Mouse (Mus musculus) erythroblast, embryonic 14.5 days (primary cell): ENCODE data around the gene Scaf11. TPM values are rescaled to one million over a fixed set of nuclear protein-coding genes. Genes with fewer than 3 reads are reported as not detected.

Source experiments
- H3K27me3 ChIP-seq: 2 replicates; pipeline ENCODE4 v1.6.1; 2012; ENCODE audit warnings: inconsistent platforms; ENCODE audit not compliant: control insufficient read depth
- H3K36me3 ChIP-seq: 2 replicates; pipeline ENCODE4 v1.6.1; 2012; ENCODE audit warnings: mild to moderate bottlenecking, inconsistent platforms; ENCODE audit not compliant: control insufficient read depth
- H3K4me1 ChIP-seq: 2 replicates; pipeline ENCODE4 v1.6.1; 2012; ENCODE audit warnings: inconsistent platforms; ENCODE audit not compliant: control insufficient read depth
- H3K4me3 ChIP-seq: replicated peaks from 2 replicates; pipeline ENCODE3; 2012; ENCODE audit warnings: moderate library complexity, mild to moderate bottlenecking, inconsistent platforms
- H3K9me3 ChIP-seq: 2 replicates; pipeline ENCODE4 v1.6.1; 2012; ENCODE audit warnings: low read length, inconsistent platforms, mixed read lengths; ENCODE audit not compliant: control insufficient read depth
- GATA1 ChIP-seq: IDR thresholded peaks from 2 replicates; pipeline ENCODE4 v1.6.1; 2012; ENCODE audit warnings: low read length, inconsistent platforms, mixed read lengths
- TAL1 ChIP-seq: IDR thresholded peaks from 3 replicates; pipeline ENCODE4 v1.6.1; 2012; ENCODE audit warnings: low read length, inconsistent platforms, mixed read lengths
- polyA plus RNA-seq: library from polyadenylated mRNA; stranded (reverse); fragments of >175 nt; gene quantifications from 2 replicates; pipeline ENCODE4 v1.2.3, GENCODE M21; 2012

Scaf11 gene
- polyA plus RNA-seq, 1 experiment: 2.7 TPM

GRCm38 (mm10) chr15:96388565-96388964 is 72.1 kb downstream of the Scaf11 start:
- no peaks in the 10 kb centered on the region for H3K9me3 ChIP-seq
- no peaks in the 10 kb centered on the region for H3K4me1 ChIP-seq
- peaks cover 86% of the 10 kb centered on the region for H3K36me3 ChIP-seq
- no peaks in the 10 kb centered on the region for H3K27me3 ChIP-seq
- no peak overlapping the region for H3K4me3 ChIP-seq
- no peak for TF ChIP-seq GATA1
- no peak for TF ChIP-seq TAL1

DNA sequence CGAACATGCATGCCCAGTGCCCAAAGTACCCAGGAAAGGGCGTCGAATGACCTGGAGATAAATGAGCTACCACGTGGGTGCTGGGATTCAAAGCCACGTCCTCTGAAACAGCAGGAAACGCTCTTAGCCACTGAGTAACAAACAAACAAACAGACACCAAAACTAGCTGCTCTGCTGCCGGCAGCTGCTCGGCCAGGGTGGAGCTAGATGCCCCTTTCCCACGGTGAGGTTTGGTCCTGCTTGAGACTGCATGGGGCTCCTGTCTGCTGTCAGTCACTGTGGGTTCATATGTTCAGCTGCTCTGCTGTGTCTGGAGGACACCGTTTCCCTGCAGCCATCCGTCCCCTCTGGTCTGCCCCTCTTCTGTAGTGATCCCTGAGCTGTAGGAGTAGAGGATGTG is 78.4 kb downstream of the Scaf11 start:
- TF ChIP-seq TAL1 (no peak), GATA1 (no peak)
- Histone ChIP-seq H3K27me3 (no peaks in the 10 kb centered on the region), H3K4me1 (no peaks in the 10 kb centered on the region), H3K9me3 (no peaks in the 10 kb centered on the region), H3K4me3 (no peak overlapping the region), H3K36me3 (peaks cover 81% of the 10 kb centered on the region)

- Histone ChIP-seq H3K9me3 (no peaks in the 10 kb centered on the region), H3K4me1 (no peaks in the 10 kb centered on the region), H3K4me3 (no peak overlapping the region), H3K36me3 (peaks cover 87% of the 10 kb centered on the region), H3K27me3 (no peaks in the 10 kb centered on the region)
- TF ChIP-seq TAL1 (no peak), GATA1 (no peak)
Observed at GRCm38 (mm10) chr15:96377701-96378100, 82.9 kb downstream of the Scaf11 start.

- Histone ChIP-seq H3K9me3 (no peaks in the 10 kb centered on the region), H3K27me3 (no peaks in the 10 kb centered on the region), H3K4me3 (no peak overlapping the region), H3K4me1 (no peaks in the 10 kb centered on the region), H3K36me3 (peaks cover 87% of the 10 kb centered on the region)
- TF ChIP-seq TAL1: no peak
- TF ChIP-seq GATA1: no peak
Observed at GRCm38 (mm10) chr15:96377263-96377662, 83.4 kb downstream of the Scaf11 start.

- TF ChIP-seq TAL1 (no peak), GATA1 (no peak)
- no peaks in the 10 kb centered on the region for H3K4me1 ChIP-seq
- H3K9me3 ChIP-seq: no peaks in the 10 kb centered on the region
- H3K4me3 ChIP-seq: no peak overlapping the region
- peaks cover 89% of the 10 kb centered on the region for H3K36me3 ChIP-seq
- no peaks in the 10 kb centered on the region for H3K27me3 ChIP-seq
Observed at GRCm38 (mm10) chr15:96376214-96376613, 84.4 kb downstream of the Scaf11 start.

DNA sequence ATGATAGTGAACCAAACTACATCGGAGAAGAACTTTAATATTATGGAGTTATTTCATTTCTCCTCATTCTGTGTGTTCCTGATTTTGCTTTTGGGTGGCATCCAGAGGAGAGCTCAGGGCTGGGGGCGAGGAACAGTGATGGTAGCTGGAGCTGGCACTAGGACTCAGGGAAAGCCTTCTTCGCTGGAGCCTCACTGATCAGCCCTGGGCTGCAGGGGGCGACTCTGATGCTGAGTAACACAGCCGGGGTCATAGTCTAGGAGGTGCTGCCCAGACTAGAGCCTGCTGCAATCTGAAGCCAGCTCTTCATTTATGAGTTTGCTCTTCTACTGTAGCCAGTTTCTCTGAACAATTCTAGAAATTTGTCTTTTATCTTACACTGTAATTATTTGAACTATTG is 87.5 kb downstream of the Scaf11 start:
- no peaks in the 10 kb centered on the region for H3K9me3 ChIP-seq

GRCm38 (mm10) chr15:96372628-96373027 is 88.0 kb downstream of the Scaf11 start:
- Histone ChIP-seq H3K9me3 (no peaks in the 10 kb centered on the region), H3K27me3 (no peaks in the 10 kb centered on the region), H3K36me3 (peaks cover 97% of the 10 kb centered on the region), H3K4me3 (no peak overlapping the region), H3K4me1 (no peaks in the 10 kb centered on the region)
- TF ChIP-seq GATA1 (no peak), TAL1 (no peak)

More for the DNA sequence above, 87.5 kb downstream of the Scaf11 start:
- TF ChIP-seq TAL1 (no peak), GATA1 (no peak)
- peaks cover 97% of the 10 kb centered on the region for H3K36me3 ChIP-seq
- H3K4me3 ChIP-seq: no peak overlapping the region
- H3K27me3 ChIP-seq: no peaks in the 10 kb centered on the region
- H3K4me1 ChIP-seq: no peaks in the 10 kb centered on the region

DNA sequence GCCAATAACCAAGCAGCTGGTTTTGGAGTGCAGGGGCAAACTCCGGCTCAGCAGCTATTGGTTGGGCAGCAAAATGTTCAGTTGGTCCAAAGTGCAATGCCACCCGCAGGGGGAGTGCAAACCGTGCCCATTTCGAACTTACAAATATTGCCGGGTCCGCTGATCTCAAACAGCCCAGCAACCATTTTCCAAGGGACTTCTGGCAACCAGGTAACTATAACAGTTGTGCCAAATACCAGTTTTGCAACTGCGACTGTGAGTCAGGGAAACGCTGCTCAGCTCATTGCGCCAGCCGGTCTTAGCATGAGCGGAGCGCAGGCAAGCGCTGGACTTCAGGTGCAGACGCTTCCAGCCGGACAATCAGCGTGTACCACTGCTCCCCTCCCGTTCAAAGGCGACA is 89.3 kb downstream of the Scaf11 start:
- Histone ChIP-seq H3K4me3 (no peak overlapping the region), H3K27me3 (no peaks in the 10 kb centered on the region), H3K9me3 (no peaks in the 10 kb centered on the region), H3K36me3 (peaks cover 95% of the 10 kb centered on the region), H3K4me1 (no peaks in the 10 kb centered on the region)
- TF ChIP-seq TAL1 (no peak), GATA1 (no peak)

GRCm38 (mm10) chr15:96366176-96366963 is 94.3 kb downstream of the Scaf11 start:
- H3K27me3 ChIP-seq: no peaks in the 10 kb centered on the region
- no peak overlapping the region for H3K4me3 ChIP-seq
- H3K4me1 ChIP-seq: no peaks in the 10 kb centered on the region
- peaks cover 98% of the 10 kb centered on the region for H3K36me3 ChIP-seq
- H3K9me3 ChIP-seq: no peaks in the 10 kb centered on the region
- TF ChIP-seq TAL1: no peak
- TF ChIP-seq GATA1: no peak

GRCm38 (mm10) chr15:96365351-96365750 is 95.3 kb downstream of the Scaf11 start:
- no peak for TF ChIP-seq TAL1
- no peak for TF ChIP-seq GATA1
- Histone ChIP-seq H3K4me1 (no peaks in the 10 kb centered on the region), H3K4me3 (no peak overlapping the region), H3K27me3 (no peaks in the 10 kb centered on the region), H3K36me3 (peaks cover 97% of the 10 kb centered on the region), H3K9me3 (no peaks in the 10 kb centered on the region)

Other genes starting within 250 kb of the Scaf11 start
- 0.56 and 0.61 TPM in 2 replicates for gene Arid2, start 173.3 kb downstream of the Scaf11 start, polyA plus RNA-seq
- gene Slc38a1, start 182.1 kb upstream of the Scaf11 start, polyA plus RNA-seq: 0.43 and 0.55 TPM in 2 replicates
- 0.98 and 1.0 TPM in 2 replicates for gene Slc38a2, start 238.9 kb upstream of the Scaf11 start, polyA plus RNA-seq